Mouse (Mus musculus) MEL (cell line): Measurements from ENCODE around the gene Araf.

Source experiments
- CTCF ChIP-seq, 3 experiments: IDR thresholded peaks in 2 of 3; conservative IDR thresholded peaks in 1 of 3; 2 replicates each; pipeline ENCODE4 v1.5.1; 2011 to 2012; ENCODE audit warnings: low read length in 3 of 3, low read depth in 2 of 3, mild to moderate bottlenecking in 2 of 3, improper control_type of control experiment in 1 of 3, inconsistent platforms in 1 of 3, mixed read lengths in 1 of 3, moderate library complexity in 1 of 3; ENCODE audit not compliant: control insufficient read depth in 1 of 3, insufficient read depth in 1 of 3, poor library complexity in 1 of 3, severe bottlenecking in 1 of 3
- EP300 ChIP-seq, 2 experiments: IDR thresholded peaks; 2 replicates each; pipeline ENCODE4 v1.6.1; 2011; ENCODE audit warnings: improper control_type of control experiment in 2 of 2, low read length in 2 of 2, low read depth in 1 of 2, mild to moderate bottlenecking in 1 of 2
- ETS1 ChIP-seq: IDR thresholded peaks from 2 replicates; pipeline ENCODE4 v1.6.1; 2012; ENCODE audit warnings: low read depth, mild to moderate bottlenecking, inconsistent platforms, low read length, improper control_type of control experiment, moderate library complexity
- MAX ChIP-seq: IDR thresholded peaks from 2 replicates; pipeline ENCODE4 v1.6.1; 2011; ENCODE audit warnings: low read length, improper control_type of control experiment
- MYB ChIP-seq: IDR thresholded peaks from 2 replicates; pipeline ENCODE4 v1.6.1; 2011; ENCODE audit warnings: mild to moderate bottlenecking, low read depth, low read length, improper control_type of control experiment
- NELFE ChIP-seq: IDR thresholded peaks from 2 replicates; pipeline ENCODE4 v1.6.1; 2011; ENCODE audit warnings: low read depth, low read length, improper control_type of control experiment
- POLR2A ChIP-seq, 2 experiments: IDR thresholded peaks; 2 replicates each; pipeline ENCODE4 v1.6.1; 2011 to 2012; ENCODE audit warnings: low read length in 2 of 2, mild to moderate bottlenecking in 2 of 2, control low read depth in 1 of 2, improper control_type of control experiment in 1 of 2, low read depth in 1 of 2, moderate library complexity in 1 of 2; ENCODE audit not compliant: control insufficient read depth in 1 of 2, insufficient read depth in 1 of 2, poor library complexity in 1 of 2
- SMC3 ChIP-seq: IDR thresholded peaks from 2 replicates; pipeline ENCODE4 v1.6.1; 2011; ENCODE audit warnings: low read depth, low read length, improper control_type of control experiment
- TAL1 ChIP-seq: IDR thresholded peaks from 2 replicates; pipeline ENCODE4 v1.6.1; 2012; ENCODE audit warnings: mild to moderate bottlenecking, inconsistent platforms, low read length, moderate library complexity, mixed read lengths
- TBP ChIP-seq: IDR thresholded peaks from 2 replicates; pipeline ENCODE4 v1.8.0; 2011; ENCODE audit warnings: low read depth, low read length, improper control_type of control experiment
- ZC3H11A ChIP-seq: IDR thresholded peaks from 2 replicates; pipeline ENCODE4 v1.6.1; 2012; ENCODE audit warnings: low read depth, mild to moderate bottlenecking, inconsistent platforms, low read length, improper control_type of control experiment

DNA sequence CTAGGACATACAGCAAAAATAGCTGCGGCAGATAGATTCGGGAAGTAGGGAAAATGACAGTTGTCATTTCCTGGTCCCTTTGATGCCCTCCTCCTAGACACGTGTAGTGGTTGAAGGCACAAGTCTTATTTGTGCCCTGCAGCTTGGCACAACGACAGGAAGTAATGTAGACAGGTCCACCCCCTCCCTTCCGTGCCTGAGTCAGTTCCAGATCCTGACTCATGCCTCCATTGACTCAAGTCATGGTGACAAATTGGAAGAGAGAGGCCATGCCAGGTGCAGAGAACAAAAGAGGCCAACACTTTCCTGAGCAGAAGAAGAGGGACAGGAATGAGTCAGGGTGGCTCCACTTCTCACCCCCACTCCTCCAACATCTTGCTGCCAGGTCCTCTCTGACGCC lies 19.4 kb downstream of the Araf start:
- TF ChIP-seq CTCF (IDR thresholded peaks at IDR 0.05 in 2 of 3, conservative IDR thresholded peaks at IDR 0.05 in 1 of 3; ENCODE audit: control insufficient read depth in 1 of 3, insufficient read depth in 1 of 3, low read depth in 2 of 3, low read length in 3 of 3, poor library complexity in 1 of 3, severe bottlenecking in 1 of 3) = no peak
- no peak for TF ChIP-seq EP300 (IDR thresholded peaks at IDR 0.05; ENCODE audit: low read depth in 1 of 2, low read length in 2 of 2)
- no peak for TF ChIP-seq TBP
- no peak for TF ChIP-seq MYB
- TF ChIP-seq POLR2A (IDR thresholded peaks at IDR 0.05; ENCODE audit: control insufficient read depth in 1 of 2, insufficient read depth in 1 of 2, low read depth in 1 of 2, low read length in 2 of 2, poor library complexity in 1 of 2) = no peak
- TF ChIP-seq SMC3 = no peak
- TF ChIP-seq MAX = no peak
- no peak for TF ChIP-seq ZC3H11A
- no peak for TF ChIP-seq ETS1
- TF ChIP-seq NELFE = no peak
- no peak for TF ChIP-seq TAL1
